Mouse (Mus musculus): ENCODE results near the gene 4931423N10Rik. TPM values are rescaled to one million over a fixed set of nuclear protein-coding genes. Genes with fewer than 3 reads are reported as not detected.

Gene 4931423N10Rik
- not detected for total RNA-seq (2023)

DNA sequence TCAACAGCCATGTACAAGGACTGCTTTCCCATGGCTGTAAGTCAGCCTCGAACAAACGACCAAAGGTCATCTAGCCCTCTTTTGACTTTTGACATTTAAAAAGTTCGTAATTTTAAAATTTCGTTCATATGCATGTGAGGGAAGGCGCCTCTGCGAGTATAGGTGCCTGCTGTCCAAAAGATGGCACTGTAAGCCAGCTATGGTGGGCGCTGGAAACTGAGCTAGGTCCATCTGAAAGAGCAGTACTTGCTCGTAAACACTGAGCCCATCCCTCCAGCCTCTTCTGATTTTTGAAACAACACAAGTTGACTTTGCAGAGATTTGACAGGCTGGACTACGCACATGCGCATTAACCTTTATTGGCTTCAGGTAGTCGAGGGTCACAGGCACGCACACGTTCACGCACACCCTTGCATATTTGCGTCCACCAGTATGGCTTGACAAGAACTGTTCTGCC, at the start of gene 4931423N10Rik:
TSS of gene 4931423N10Rik (plus strand) at position 407 of the 457 bp plus-strand sequence.

Other genes with a start within 250 kb of the 4931423N10Rik start
- gene Abi1, start 167.2 kb upstream of the 4931423N10Rik start, total RNA-seq (2023), result 100 to 1,000 TPM; 196 to 210 TPM
- 10 to 100 TPM; 44.5 to 51.2 TPM for gene Acbd5, start 139.3 kb upstream of the 4931423N10Rik start, total RNA-seq (2023)
- gene Mastl, start 51.5 kb upstream of the 4931423N10Rik start, total RNA-seq (2023), result under 1 TPM; 0.42 to 0.49 TPM
- gene Yme1l1, start 51.1 kb upstream of the 4931423N10Rik start, total RNA-seq (2023), result 10 to 100 TPM; 91.8 to 95.9 TPM
- gene Nxph2, start 113.8 kb downstream of the 4931423N10Rik start, total RNA-seq (2023), result not detected

All from monocyte, adult 59 days (primary cell).